ENCODE assay signal across 15 mouse cellular contexts in genomic region chr13:59180781-59181180, GRCm38 (mm10).
DNase-seq lines count a peak whose midpoint lies in the region; ATAC-seq and TF ChIP-seq lines count a peak whose summit lies in the region.
"Had no signal": no experiment of that assay in that cellular context is flagged by ENCODE, and none has a peak within 500 bp of the region (broad histone marks: within the 10 kb centered on the region; RNA-seq: fewer than 3 reads in every experiment).

No protein-coding gene starts in this region.

- H3K4me3 ChIP-seq in forebrain, postnatal 0 days (ENCODE audit: low read depth, low read length): no peak overlapping the region
- no peak overlapping the region for H3K4me3 ChIP-seq in forebrain, embryonic 13.5 days
- H3K4me3 ChIP-seq in limb, embryonic 10.5 days: no peak overlapping the region
- H3K4me3 ChIP-seq: limb, embryonic 15.5 days had no signal

- WGBS in forebrain, postnatal 0 days: 27% methylated on average over 10 of the region's 10 CpGs
- 66% methylated on average over 10 of the region's 10 CpGs for WGBS in forebrain, embryonic 13.5 days
- 92% methylated on average over 10 of the region's 10 CpGs for WGBS in limb, embryonic 10.5 days

- peak; percentile 69; the same call in 1 of the 2 replicates for ATAC-seq in forebrain, postnatal 0 days
- ATAC-seq in forebrain, embryonic 13.5 days: no peak
- ATAC-seq: CD4-positive, CD25-positive, alpha-beta regulatory T cell, adult 4 months; Patski had no signal

- H3K27ac ChIP-seq in forebrain, postnatal 0 days (ENCODE audit: low read depth, low read length): peak overlapping the region; percentile 65
- H3K27ac ChIP-seq in forebrain, embryonic 13.5 days: no peak overlapping the region
- H3K27ac ChIP-seq in limb, embryonic 10.5 days: no peak overlapping the region
- H3K27ac ChIP-seq: limb, embryonic 15.5 days; stomach, postnatal 0 days had no signal

- no peaks in the 10 kb centered on the region for H3K9me3 ChIP-seq in forebrain, postnatal 0 days (ENCODE audit: low read length)
- no peaks in the 10 kb centered on the region; the same call in 1 of the 2 replicates for H3K9me3 ChIP-seq in forebrain, embryonic 13.5 days (replicated peaks)
- H3K9me3 ChIP-seq in limb, embryonic 10.5 days (replicated peaks): no peaks in the 10 kb centered on the region
- H3K9me3 ChIP-seq: limb, embryonic 15.5 days had no signal

- intact Hi-C loops in left cerebral cortex, postnatal 36 days (cut with DNase I): no loop called here

- no peaks in the 10 kb centered on the region for H3K36me3 ChIP-seq in forebrain, postnatal 0 days (ENCODE audit: insufficient read depth)
- no peaks in the 10 kb centered on the region for H3K36me3 ChIP-seq in forebrain, embryonic 13.5 days (ENCODE audit: poor library complexity, severe bottlenecking)
- no peaks in the 10 kb centered on the region for H3K36me3 ChIP-seq in limb, embryonic 10.5 days
- H3K36me3 ChIP-seq: limb, embryonic 15.5 days had no signal

- TF ChIP-seq CTCF in forebrain, postnatal 0 days (IDR thresholded peaks at IDR 0.05; ENCODE audit: low read depth): no peak

- H3K9ac ChIP-seq in forebrain, postnatal 0 days: no peak overlapping the region
- no peak overlapping the region for H3K9ac ChIP-seq in forebrain, embryonic 13.5 days
- H3K9ac ChIP-seq: limb, embryonic 15.5 days had no signal

- peaks cover 8% of the 10 kb centered on the region; the same call in 1 of the 2 replicates for H3K4me1 ChIP-seq in forebrain, postnatal 0 days (ENCODE audit: insufficient read depth)
- peaks cover 10% of the 10 kb centered on the region; the same call in 1 of the 2 replicates for H3K4me1 ChIP-seq in forebrain, embryonic 13.5 days
- H3K4me1 ChIP-seq in limb, embryonic 10.5 days: peaks cover 18% of the 10 kb centered on the region

- no peaks in the 10 kb centered on the region for H3K27me3 ChIP-seq in forebrain, postnatal 0 days (ENCODE audit: insufficient read depth, low read length)
- H3K27me3 ChIP-seq in forebrain, embryonic 13.5 days: no peaks in the 10 kb centered on the region
- H3K27me3 ChIP-seq in limb, embryonic 10.5 days (ENCODE audit: low read depth, poor library complexity, severe bottlenecking): no peaks in the 10 kb centered on the region
- H3K27me3 ChIP-seq: limb, embryonic 15.5 days had no signal

- DNase-seq in forebrain, postnatal 0 days: peak; percentile 77
- peak; percentile 66 for DNase-seq in brain, adult 2 months (ENCODE audit: low read depth, low spot score)
- DNase-seq in frontal cortex, postnatal 36 days (ENCODE audit: low spot score in 2 of 2): peak; percentile 38 to 62
- peak; percentile 46 to 50 for DNase-seq in left cerebral cortex, postnatal 36 days (ENCODE audit: low spot score in 2 of 2)
- no peak for DNase-seq in limb, embryonic 10.5 days (ENCODE audit: low spot score)
- no peak for DNase-seq in adrenal gland, postnatal 36 days
- no peak for DNase-seq in urinary bladder, adult 2 months (ENCODE audit: low spot score)
- DNase-seq: embryo, embryonic 11 days; kidney, adult 9 months; lung, postnatal 14 days had no signal

- peak overlapping the region; percentile 17; the same call in 1 of the 2 replicates for H3K4me2 ChIP-seq in forebrain, postnatal 0 days (ENCODE audit: low read depth)
- H3K4me2 ChIP-seq in forebrain, embryonic 13.5 days: no peak overlapping the region
- H3K4me2 ChIP-seq: limb, embryonic 15.5 days had no signal

Comparison
In these comparisons a context has a peak if more than half of its experiments do, and no peak if none do; other contexts are left out.
1. DNase-seq: peak in forebrain, postnatal 0 days (single experiment), brain, adult 2 months (single experiment), frontal cortex, postnatal 36 days (2 of 2) and left cerebral cortex, postnatal 36 days (2 of 2); none in limb, embryonic 10.5 days (single experiment), adrenal gland, postnatal 36 days (0 of 2) and urinary bladder, adult 2 months (single experiment).